Mouse (Mus musculus) ES-Bruce4 (cell line): ENCODE results near the gene Agpat1. TPM values are rescaled to one million over a fixed set of nuclear protein-coding genes. Genes with fewer than 3 reads are reported as not detected.

Experiments
- H3K27ac ChIP-seq: 2 replicates; pipeline ENCODE4 v1.5.1; 2012; ENCODE audit warnings: low read length, inconsistent platforms; ENCODE audit not compliant: insufficient read depth
- H3K27me3 ChIP-seq: 2 replicates; pipeline ENCODE4 v1.6.1; 2012; ENCODE audit warnings: mild to moderate bottlenecking, low read length, inconsistent platforms; ENCODE audit not compliant: control insufficient read depth, poor library complexity, insufficient read depth, severe bottlenecking
- H3K36me3 ChIP-seq: 2 replicates; pipeline ENCODE4 v1.6.1; 2012; ENCODE audit warnings: inconsistent platforms, mild to moderate bottlenecking, low read length, moderate library complexity; ENCODE audit not compliant: control insufficient read depth, poor library complexity, insufficient read depth, severe bottlenecking
- H3K4me1 ChIP-seq: one replicate; pipeline ENCODE4 v1.8.1; 2011; ENCODE audit warnings: low read length; ENCODE audit not compliant: control insufficient read depth, insufficient read depth
- H3K4me3 ChIP-seq: 2 replicates; pipeline ENCODE4 v1.5.1; 2011; ENCODE audit warnings: low read depth, mild to moderate bottlenecking, low read length
- H3K9ac ChIP-seq: 2 replicates; pipeline ENCODE4 v1.6.1; 2012; ENCODE audit warnings: low read depth, mild to moderate bottlenecking, inconsistent platforms; ENCODE audit not compliant: poor library complexity, severe bottlenecking
- H3K9me3 ChIP-seq: replicated peaks from 2 replicates; pipeline ENCODE4 v1.6.1; 2012; ENCODE audit warnings: mild to moderate bottlenecking, low read length, inconsistent platforms; ENCODE audit not compliant: control insufficient read depth, poor library complexity, insufficient read depth, severe bottlenecking
- CTCF ChIP-seq: IDR thresholded peaks from one replicate; pipeline ENCODE4 v1.8.1; 2011; ENCODE audit warnings: low read depth, low read length
- EP300 ChIP-seq: IDR thresholded peaks from 2 replicates; pipeline ENCODE4 v1.6.1; 2011; ENCODE audit warnings: low read depth, low read length; ENCODE audit not compliant: insufficient read depth
- POLR2A ChIP-seq: IDR thresholded peaks from one replicate; pipeline ENCODE4 v1.8.1; 2011; ENCODE audit warnings: low read length; ENCODE audit not compliant: insufficient read depth
- polyA plus RNA-seq: library from polyadenylated mRNA; stranded (reverse); fragments of >200 nt; gene quantifications from 2 replicates; pipeline ENCODE4 v1.2.4, GENCODE M21; 2011; ENCODE audit warnings: low read depth; ENCODE audit not compliant: missing spikeins, insufficient read depth, insufficient read length

Gene Agpat1
- polyA plus RNA-seq, 1 experiment: 66.8 TPM

DNA sequence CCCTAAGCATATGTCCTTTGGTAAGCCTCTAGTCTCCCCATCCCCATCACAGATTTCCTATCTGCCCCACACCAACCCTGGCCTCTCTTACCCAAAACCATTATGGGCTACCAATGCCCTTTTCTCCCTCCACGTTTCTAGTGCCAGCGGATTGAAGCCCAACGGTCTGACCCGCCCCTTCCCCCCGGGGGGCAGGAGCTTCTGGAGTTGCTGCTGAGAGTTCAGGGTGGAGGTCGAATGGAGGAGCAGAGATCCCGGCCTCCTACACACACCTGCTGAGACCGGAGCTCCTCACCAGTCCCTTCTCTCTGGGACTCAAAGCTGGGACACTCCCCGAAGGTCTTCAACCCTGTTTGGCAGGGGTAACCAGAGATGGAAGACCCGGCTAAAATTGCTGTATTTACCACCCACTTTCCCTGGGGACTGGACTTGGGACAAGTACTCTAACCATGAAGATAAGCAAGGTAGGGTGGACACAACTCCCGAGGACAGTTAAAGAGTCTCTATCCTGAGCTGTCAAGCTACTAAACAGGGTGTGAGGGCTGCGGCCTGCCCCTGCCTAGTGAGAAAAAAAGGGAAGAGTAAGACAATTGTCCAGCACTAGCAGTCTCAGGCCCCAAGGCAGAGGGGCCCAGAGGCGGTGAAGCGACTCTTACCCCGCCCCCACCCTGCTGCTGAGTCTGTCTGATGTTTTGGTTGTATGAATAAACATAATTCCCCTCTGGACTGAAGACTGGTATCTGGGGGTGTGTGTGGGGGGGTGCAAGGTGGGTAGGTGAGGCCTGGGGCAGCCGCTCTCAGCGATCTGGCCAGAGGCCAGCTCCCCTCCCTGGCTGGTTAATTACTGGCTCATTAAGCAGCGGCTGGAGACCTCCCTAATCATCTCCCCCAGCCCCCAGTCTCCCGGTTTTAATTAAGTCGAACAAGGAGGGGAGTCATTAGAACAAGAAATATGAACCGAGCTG lies 12.8 kb upstream of the Agpat1 start, which contains the start of gene Pbx2:
TSS of gene Pbx2 (plus strand) at position 238 of the 965 bp plus-strand sequence.
- 0 out of 2 replicates have a peak, but pooled peaks cover 6% of the 10 kb centered on the region for H3K36me3 ChIP-seq
- H3K27me3 ChIP-seq: no peaks in the 10 kb centered on the region
- no peaks in the 10 kb centered on the region for H3K9me3 ChIP-seq
- TF ChIP-seq CTCF (no peak), EP300 (no peak), POLR2A (no peak)
- peak within 1 kb of the TSS; percentile 75 for H3K27ac ChIP-seq
- H3K4me1 ChIP-seq: peaks cover 11% of the 10 kb centered on the region
- H3K4me3 ChIP-seq: peak within 1 kb of the TSS; percentile 73
- H3K9ac ChIP-seq: peak within 1 kb of the TSS; percentile 98

- H3K9me3 ChIP-seq: no peaks in the 10 kb centered on the region
- 0 out of 2 replicates have a peak, but pooled peaks cover 6% of the 10 kb centered on the region for H3K36me3 ChIP-seq
- peak overlapping the region; percentile 75; the same call in 1 of the 2 replicates for H3K27ac ChIP-seq
- peak; percentile 52 for TF ChIP-seq POLR2A
- TF ChIP-seq EP300: no peak
- peaks cover 11% of the 10 kb centered on the region for H3K4me1 ChIP-seq
- peak overlapping the region; percentile 98 for H3K9ac ChIP-seq
- peak overlapping the region; percentile 73 for H3K4me3 ChIP-seq
- no peaks in the 10 kb centered on the region for H3K27me3 ChIP-seq
Measured at GRCm38 (mm10) chr17:34591994-34592375, 12.1 kb upstream of the Agpat1 start.

DNA sequence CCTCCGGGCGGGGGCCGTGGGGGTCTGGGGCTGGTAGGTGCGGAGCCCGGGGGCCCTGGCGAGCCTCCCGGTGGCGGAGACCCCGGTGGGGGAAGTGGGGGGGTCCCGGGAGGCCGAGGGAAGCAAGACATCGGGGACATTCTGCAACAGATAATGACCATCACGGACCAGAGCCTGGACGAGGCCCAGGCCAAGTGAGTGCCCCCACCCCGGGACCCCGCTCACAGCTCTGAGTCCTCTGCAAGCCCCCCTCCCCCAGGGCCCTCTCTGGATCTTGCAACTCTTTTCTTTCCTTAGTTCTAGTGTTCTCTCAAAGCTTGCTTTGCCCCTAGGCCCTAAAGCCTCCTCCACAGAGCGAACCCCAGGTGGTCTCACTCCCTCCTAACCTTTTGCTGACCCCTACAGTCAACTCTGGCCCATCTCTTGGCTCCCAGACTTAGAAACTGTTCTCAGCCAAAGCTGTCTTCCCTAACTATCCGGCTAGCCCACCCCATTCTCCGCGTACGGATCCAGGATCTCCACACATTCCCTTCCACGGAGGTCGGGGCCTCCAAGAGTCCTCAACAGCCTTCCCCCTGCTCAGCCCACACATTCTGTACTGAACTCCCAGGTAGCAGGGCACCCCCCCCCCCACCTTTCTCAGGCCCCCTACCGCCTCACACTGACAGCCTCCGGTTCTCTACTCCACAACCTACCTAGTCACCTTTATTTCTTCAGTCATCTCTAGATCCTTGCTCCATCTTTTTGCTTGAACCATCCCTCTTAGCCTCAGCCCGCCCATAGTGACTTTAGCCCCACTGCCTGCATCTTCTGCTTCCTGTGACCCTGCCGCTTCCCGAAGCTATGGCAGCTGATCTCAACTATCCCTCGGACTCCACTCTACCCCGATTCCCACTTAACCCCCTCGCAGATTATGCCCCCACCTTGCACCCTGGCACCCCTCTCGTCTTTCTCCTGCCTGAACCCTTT lies 11.2 kb upstream of the Agpat1 start:
- Histone ChIP-seq H3K9ac (peak overlapping the region; percentile 98), H3K36me3 (0 out of 2 replicates have a peak, but pooled peaks cover 6% of the 10 kb centered on the region), H3K27me3 (no peaks in the 10 kb centered on the region), H3K4me1 (peaks cover 11% of the 10 kb centered on the region), H3K9me3 (no peaks in the 10 kb centered on the region), H3K4me3 (peak overlapping the region; percentile 16), H3K27ac (no peak overlapping the region)
- TF ChIP-seq POLR2A (no peak), EP300 (no peak), CTCF (no peak)

DNA sequence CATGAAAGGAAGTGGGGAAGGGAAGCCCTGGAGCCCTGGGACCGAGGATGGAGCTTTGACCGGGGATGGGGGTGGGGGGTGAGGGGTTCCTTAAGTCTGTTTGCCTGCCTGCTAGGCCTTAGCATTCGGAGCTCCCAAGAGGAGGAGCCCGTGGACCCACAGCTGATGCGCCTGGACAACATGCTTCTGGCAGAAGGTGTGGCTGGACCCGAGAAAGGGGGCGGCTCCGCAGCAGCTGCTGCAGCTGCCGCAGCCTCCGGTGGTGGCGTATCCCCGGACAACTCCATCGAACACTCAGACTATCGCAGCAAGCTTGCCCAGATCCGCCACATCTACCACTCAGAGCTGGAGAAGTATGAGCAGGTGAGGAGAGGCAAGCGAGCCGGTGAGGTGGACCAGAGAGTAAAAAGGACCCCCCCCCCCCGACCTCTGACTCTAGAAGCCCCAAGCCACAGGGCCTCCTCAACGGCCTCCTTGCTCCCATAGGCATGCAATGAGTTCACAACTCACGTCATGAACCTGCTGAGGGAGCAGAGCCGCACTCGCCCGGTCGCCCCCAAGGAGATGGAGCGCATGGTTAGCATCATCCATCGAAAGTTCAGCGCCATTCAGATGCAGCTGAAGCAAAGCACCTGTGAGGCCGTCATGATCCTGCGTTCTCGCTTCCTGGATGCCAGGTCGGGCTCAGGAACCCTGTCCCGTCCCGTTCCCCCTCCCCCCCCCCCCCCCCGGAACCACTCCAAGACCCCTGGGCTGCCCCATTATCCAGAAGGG lies 10.1 kb upstream of the Agpat1 start:
- Histone ChIP-seq H3K4me3 (peak overlapping the region; percentile 16), H3K27ac (no peak overlapping the region), H3K9ac (no peak overlapping the region), H3K27me3 (no peaks in the 10 kb centered on the region), H3K4me1 (peaks cover 6% of the 10 kb centered on the region), H3K9me3 (no peaks in the 10 kb centered on the region), H3K36me3 (0 out of 2 replicates have a peak, but pooled peaks cover 6% of the 10 kb centered on the region)
- TF ChIP-seq EP300 (no peak), POLR2A (no peak), CTCF (no peak)

DNA sequence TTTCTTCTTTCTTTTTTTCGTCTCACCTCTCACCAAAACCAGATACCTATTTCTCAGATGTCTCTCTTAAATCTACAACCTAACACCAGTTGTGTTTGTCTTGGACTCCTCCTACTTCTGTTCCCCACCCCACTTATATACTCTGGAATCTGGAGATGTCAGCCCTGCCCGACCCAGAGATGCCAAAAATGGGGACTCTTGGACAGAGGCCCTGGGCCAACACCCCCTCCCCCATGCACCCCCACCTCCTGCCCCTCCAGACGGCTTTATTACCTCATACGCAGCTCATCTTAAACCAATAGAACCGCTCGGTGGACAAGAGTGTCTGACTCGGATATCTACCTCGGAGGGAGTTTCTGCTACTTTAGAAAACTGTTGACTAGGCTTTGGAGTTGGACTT lies 8.0 kb upstream of the Agpat1 start:
- H3K4me1 ChIP-seq: no peaks in the 10 kb centered on the region

More for the DNA sequence above, 8.0 kb upstream of the Agpat1 start:
- 0 out of 2 replicates have a peak, but pooled peaks cover 9% of the 10 kb centered on the region for H3K36me3 ChIP-seq
- no peaks in the 10 kb centered on the region for H3K9me3 ChIP-seq
- H3K9ac ChIP-seq: no peak overlapping the region
- H3K27ac ChIP-seq: no peak overlapping the region
- H3K27me3 ChIP-seq: no peaks in the 10 kb centered on the region
- TF ChIP-seq POLR2A: no peak
- no peak for TF ChIP-seq CTCF
- no peak overlapping the region for H3K4me3 ChIP-seq
